Mouse (Mus musculus) gastrocnemius, adult 8-10 months (tissue): ENCODE results near the gene Zmynd8. TPM values are rescaled to one million over a fixed set of nuclear protein-coding genes. Genes with fewer than 3 reads are reported as not detected.

Experiments used
- DNase-seq, 2 experiments: peaks; one replicate each; pipeline ENCODE4 v3.0.0; 2022; ENCODE audit warnings: low spot score in 2 of 2
- total RNA-seq, 4 experiments: library from RNA; stranded (reverse); gene quantifications; 2 replicates each; pipeline ENCODE4 v1.2.4; 2022

Gene Zmynd8
- total RNA-seq, 4 experiments from 2014 or later = 11.4 to 14.4 (median 13.5) TPM

DNA sequence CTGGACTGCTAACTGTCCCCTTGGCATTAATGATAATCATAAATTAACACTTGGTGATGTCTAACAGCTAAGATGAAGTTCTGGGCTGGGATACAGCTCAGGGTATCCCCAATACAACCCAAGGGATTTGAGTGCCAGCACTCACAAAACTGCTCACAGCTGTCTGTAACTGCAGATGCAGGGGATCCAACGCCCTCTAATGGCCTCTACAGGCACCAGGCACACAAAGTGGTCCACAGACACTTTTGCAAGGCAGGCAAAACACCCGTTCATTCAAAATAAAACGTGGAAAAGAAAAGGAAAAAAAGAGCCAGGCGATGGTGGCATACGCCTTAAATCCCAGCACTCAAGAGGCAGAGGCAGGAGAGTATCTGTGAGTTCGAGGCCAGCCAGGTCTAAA is 658 bp upstream of the Zmynd8 start:
- DNase-seq = no peak

DNA sequence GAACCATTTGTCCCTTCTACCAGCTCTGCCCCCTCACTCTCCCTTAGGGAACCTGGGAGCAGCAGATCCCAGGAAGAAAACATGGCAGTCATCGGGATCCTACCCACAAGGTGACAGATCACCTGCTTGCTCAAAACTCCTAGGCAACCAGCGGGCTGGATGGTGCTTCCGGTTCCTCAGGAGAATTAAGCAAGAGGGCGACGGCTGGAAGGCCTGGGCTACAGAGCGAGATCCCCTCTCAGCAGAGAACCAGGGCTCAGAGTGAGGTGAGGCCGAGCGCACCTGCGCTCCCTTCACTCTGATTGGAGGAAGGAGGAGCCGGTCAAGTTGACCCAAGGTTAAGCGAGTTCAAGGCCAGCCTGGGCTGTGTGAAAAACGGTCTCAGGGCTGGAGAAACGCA is 2.6 kb downstream of the Zmynd8 start:
- no peak for DNase-seq

- DNase-seq = no peak
Observed at GRCm38 (mm10) chr2:165895687-165896086, 3.1 kb downstream of the Zmynd8 start.

GRCm38 (mm10) chr2:165894533-165894932 is 4.3 kb downstream of the Zmynd8 start:
- DNase-seq = no peak

- DNase-seq = no peak
Observed at GRCm38 (mm10) chr2:165893232-165893631, 5.6 kb downstream of the Zmynd8 start.

DNA sequence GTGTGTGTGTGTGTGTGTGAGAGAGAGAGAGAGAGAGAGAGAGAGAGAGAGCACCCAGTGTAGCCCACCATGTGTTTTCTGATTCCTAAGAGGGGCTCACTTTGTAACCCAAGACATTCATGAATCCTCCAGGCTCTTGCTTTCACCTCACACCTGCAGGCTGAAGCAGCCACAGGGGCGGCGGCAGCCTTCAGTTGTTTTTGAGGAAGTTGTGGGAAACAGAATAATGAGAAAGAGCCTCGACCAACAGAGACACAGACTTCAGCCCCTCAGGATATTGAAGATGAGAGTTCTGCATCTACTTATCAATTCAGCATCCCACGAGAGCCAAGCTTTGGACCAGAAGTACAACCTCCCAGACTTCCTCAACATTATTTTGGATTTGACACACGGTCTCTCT is 6.2 kb downstream of the Zmynd8 start:
- DNase-seq = no peak

DNA sequence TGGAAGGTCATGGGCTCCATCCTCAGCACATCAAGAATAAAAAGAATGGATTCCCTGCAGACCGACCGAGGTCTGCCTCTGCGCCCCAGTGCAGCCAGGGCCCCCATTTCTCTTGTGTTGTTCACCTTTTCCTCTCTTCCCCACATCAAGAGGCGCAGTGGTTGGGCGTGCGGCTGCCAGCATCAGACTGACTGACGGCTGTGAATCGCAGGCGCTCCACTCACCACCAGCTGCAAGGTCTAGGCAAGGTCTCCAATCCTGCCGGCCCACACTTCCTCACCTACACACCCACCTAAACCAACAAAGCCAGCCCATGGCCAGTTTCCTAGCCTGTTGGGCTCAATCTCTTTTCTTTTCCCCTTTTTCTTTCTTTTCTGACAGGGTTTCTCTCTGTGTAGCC is 8.4 kb downstream of the Zmynd8 start:
- no peak for DNase-seq

- DNase-seq = no peak
Observed at GRCm38 (mm10) chr2:165889874-165890273, 8.9 kb downstream of the Zmynd8 start.

DNA sequence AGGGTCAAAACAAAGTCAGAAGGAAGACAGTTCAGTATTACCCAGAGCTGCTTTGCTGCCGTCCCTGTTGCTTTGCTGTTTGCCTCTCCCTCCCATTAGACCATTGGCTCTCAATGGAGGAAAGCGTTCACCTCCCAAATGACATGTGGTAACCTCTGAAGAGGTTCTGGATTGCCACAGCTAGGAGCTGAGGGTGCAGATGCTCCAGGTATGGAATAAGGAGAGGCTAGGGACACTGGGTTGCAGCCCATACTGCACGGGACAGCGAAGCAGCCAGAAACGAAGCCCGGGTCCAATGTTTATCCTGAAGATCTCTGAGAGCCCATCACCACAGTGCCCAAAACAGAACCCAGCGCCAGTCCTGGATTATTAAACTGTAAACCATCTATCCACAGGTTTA is 9.6 kb downstream of the Zmynd8 start:
- DNase-seq = no peak

DNA sequence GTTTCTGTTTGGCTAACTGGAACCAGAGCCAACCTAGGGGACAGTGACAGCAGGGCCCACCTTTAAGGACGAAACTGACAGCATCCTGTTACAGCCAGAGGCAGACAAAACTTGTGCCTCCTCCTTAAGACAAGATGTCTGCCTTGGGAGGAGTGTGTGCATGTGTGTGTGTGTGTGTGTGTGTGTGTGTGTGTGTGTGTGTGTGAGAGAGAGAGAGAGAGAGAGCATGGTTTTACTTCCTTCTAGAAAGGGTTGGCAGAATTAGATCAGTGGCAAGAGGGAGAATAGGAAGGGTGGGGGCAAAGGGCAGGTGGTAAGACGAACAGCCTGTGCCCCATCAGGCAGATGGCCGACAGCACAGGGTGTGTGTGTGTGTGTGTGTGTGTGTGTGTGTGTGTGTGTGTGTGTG is 10.0 kb downstream of the Zmynd8 start:
- no peak for DNase-seq

- no peak for DNase-seq
Observed at GRCm38 (mm10) chr2:165888396-165888795, 10.4 kb downstream of the Zmynd8 start.

DNA sequence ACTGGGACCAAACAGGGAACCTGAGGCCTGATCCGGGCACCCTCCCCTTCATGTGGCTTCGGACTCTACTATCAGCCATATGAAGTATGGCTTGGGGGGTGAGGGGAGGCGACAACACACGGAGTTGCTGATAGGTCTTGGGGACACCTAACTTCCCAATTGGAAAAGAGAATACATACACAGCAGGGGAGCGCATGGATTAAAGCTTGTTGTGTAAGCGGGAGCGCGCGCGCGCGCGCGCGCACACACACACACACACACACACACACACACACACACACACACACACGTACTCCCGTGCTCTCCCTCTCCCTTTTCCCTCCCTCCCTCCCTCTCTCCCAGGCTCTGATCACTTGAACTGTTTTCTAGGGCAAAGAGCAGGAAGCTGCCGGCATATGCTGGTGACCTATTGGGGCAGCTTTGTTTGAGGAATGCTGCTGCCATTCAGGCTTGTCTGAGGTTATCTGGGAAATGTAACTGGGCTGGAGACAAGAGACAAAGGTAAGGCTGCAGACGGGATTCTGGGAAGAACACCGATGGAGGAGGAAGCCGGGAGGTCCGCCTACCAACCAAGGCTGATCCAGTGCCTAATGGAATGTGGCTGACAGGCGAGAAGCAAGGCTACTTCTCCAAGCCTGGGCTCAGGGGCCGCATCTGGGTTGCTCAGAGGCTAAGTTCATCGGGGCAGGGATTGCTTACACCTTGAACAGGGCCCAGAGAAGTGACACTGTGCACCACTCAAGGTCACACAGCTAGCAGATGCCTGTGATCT is 11.8 kb downstream of the Zmynd8 start:
- no peak for DNase-seq

DNA sequence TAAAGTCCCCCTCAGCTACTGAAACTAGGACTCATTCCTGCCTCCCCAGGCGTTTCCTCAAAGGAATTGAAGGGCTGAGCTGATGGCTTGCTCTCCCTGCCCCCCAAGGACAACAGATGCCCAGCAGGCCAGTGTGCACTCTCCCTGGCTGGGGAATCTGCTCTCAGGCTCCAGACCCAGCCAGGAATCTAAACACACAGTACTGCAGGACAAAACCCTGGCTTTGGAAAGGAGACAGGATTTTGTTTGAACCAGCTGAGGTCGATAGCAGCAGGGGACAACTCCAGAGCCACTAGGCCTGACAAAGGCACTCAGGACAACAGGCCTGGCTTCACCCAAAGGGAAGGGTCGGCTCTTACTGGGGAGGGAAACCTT is 12.3 kb downstream of the Zmynd8 start:
- DNase-seq = no peak

GRCm38 (mm10) chr2:165885951-165886320 is 12.9 kb downstream of the Zmynd8 start:
- DNase-seq = no peak

DNA sequence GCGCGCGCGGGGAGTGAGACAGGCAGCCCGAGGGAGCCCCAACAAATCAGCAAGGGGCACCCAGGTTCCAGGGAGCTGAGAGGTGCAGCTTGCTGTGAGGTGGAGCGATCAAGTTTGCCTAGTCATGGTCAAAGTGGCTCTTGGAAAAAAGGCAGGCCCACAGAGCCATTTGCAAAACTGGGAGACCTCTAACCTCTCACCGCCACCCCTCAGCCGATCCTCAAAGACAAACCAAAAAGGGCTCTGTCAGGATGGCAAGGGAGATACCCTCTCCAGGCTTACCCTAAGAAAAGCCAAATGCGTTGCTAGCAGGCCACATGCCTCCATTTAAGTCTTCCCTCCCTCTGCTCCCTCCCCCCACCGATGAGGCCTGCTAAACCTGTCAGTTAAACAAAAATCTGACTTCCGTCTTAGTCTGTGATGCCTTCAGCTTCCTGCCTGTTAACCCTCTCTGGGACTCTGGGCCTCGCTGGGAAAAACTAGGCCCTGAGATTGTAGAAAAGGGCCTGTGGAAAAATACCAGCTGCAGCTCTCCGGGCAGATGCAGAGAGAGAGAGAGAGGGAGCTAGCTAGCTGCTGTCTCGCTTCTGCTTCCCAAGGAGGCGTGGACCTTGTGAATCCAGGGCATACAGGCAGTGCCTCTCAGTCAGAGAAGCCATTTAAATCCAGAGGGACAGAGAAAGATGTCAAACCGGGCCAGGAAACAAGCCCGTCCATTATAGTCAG is 13.4 kb downstream of the Zmynd8 start:
- no peak for DNase-seq

DNA sequence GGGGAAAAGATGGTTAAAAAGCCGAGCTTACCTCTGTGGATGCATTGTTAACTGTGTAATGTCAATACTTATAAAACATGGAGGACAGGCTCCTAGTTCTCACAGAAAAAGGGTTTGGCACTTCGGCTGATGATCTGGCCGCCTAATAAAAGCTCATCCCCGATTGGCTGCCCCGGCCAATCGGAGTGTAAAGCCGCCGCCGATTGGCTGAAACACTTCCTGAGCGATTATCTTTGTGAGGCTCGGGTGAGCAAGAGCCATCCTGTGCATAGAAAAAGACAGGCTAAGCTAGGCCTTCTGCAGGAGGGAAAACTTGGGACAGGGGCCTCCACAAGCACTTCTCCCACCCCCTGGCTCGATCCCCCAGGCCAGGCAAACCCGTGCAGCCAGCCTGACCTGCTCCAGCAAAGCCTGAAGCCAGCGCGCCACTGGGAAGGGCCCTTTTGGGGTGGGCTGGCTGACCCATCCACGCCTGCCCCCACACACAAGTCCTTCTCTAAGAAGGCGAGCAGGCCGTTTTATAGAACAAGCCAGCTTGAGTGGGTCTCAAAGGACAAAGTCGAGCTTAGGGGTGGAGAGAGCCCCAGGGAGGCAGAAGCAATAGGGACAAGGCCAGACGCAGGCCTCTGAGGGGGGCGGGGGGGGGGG is 14.1 kb downstream of the Zmynd8 start:
- peak; percentile 96 to 98 for DNase-seq

GRCm38 (mm10) chr2:165883846-165884576 is 14.8 kb downstream of the Zmynd8 start:
- DNase-seq = no peak

DNA sequence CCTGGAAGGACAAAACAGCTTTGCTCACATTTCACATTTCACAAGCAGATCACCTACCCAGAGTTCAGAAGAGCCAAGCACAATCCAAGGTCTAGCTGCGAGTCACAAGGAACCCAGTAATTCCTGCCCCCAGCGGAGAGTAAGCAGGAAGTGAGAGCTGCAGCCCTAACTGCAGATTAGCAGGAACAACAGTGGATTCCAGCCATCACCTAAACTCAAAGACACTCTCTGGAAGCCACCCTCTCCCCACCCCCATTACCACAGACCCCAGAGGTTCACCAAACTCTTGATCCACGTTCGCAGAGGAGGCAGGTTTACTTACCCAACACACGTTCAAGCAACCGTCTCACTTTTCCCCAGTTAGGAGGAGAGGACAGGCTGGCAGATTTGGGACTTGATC is 15.8 kb downstream of the Zmynd8 start:
- DNase-seq = no peak

DNA sequence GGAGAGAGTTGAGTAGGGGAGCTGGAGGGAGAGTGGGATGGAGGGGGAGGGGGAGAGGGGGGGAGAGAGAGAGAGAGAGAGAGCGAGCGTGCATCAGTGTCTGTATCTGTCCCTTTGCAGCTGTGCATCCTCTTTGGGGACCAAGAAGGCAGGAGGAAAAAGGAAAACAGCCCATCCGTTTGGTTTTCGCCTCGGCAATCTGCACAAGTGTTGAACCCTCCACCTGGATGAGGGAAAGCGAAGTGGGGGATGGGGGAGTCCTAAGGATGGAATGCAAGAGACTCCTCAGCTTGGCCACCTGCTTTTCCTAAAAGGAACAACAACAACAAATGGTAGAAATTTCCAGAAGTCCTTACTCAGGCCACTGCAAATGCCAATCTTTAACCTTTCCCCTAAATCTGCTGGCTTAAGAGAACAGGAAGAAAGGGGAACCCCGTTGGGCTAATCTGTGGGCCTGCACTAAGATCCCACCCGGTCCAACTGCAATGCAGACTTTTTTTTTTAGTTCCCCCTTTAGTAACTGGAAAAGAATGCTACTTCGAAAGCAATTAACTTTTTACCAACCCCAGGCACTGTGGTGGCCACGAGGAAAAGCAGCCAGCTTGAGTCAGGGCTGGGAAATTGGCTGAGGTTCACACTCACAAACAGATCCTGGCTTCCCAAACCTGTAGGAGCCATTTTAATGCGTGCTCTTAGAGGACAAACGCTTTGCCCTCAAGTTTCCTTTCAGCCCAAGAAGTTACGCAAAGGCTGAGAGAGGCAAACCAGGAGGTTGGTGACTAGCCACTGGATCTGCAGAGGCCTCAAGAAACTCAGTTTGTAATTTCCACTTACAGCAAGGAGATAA is 17.0 kb downstream of the Zmynd8 start:
- no peak for DNase-seq

DNA sequence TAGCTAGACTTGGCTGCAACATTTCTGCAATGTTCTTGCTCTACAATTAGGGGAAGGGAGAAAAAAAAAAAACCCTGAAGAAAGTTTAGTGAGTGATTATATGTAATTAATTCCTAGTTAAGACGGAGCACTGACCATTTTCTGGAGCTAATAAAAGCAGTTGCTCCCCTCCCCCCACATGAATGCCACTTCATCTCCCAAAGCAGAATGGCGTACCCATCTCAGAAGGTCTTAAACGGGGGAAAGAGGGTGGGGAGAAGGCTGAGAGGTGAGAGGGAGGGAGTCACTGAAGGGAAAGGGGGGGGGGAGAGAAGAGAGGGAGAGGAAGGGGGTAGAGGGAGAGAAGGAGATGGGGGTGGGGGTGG is 17.6 kb downstream of the Zmynd8 start:
- no peak for DNase-seq
